ENCODE assay signal across 13 mouse cellular contexts in genomic region chr16:23294747-23295146, GRCm38 (mm10).
"Had no signal": no experiment of that assay in that cellular context is flagged by ENCODE, and none has a peak within 500 bp of the region (broad histone marks: within the 10 kb centered on the region; RNA-seq: fewer than 3 reads in every experiment).

No protein-coding gene starts in this region.

- H3K9me3 ChIP-seq: kidney, embryonic 15.5 days; limb, embryonic 13.5 days; neural tube, embryonic 15.5 days had no signal

- H3K4me1 ChIP-seq: kidney, embryonic 15.5 days; neural tube, embryonic 15.5 days had no signal

- H3K4me2 ChIP-seq: kidney, embryonic 15.5 days; limb, embryonic 13.5 days; neural tube, embryonic 15.5 days had no signal

- H3K9ac ChIP-seq: kidney, embryonic 15.5 days; limb, embryonic 13.5 days; neural tube, embryonic 15.5 days had no signal

- ATAC-seq: intestine, embryonic 16.5 days had no signal

- H3K4me3 ChIP-seq: kidney, embryonic 15.5 days; limb, embryonic 13.5 days; myocyte; neural tube, embryonic 15.5 days had no signal

- H3K27ac ChIP-seq: kidney, embryonic 15.5 days; limb, embryonic 13.5 days; neural tube, embryonic 15.5 days had no signal

- DNase-seq: kidney, adult 2 months; kidney, postnatal 14 days; left cerebral cortex, postnatal 4 days; lung, adult 2 months; midbrain, embryonic 14.5 days; right cerebral cortex, adult 18-20 months; thymus, adult 18-20 months; thymus, postnatal 25 days had no signal

- H3K27me3 ChIP-seq: kidney, embryonic 15.5 days; limb, embryonic 13.5 days; neural tube, embryonic 15.5 days had no signal

- H3K36me3 ChIP-seq: kidney, embryonic 15.5 days; limb, embryonic 13.5 days; neural tube, embryonic 15.5 days had no signal
